Mouse (Mus musculus) kidney, adult 9 months (tissue): Measurements from ENCODE around the gene Snd1.

Experiments used
- DNase-seq: peaks from one replicate; pipeline ENCODE4 v3.0.0; 2022

Snd1 gene

GRCm38 (mm10) chr6:28848891-28849290, 374.0 kb downstream of the Snd1 start:
- no peak for DNase-seq

GRCm38 (mm10) chr6:28849317-28849716, 374.4 kb downstream of the Snd1 start:
- no peak for DNase-seq

GRCm38 (mm10) chr6:28850326-28850900, 375.5 kb downstream of the Snd1 start:
- no peak for DNase-seq

GRCm38 (mm10) chr6:28852342-28852741, 377.4 kb downstream of the Snd1 start:
- no peak for DNase-seq

- DNase-seq = no peak
These were observed 378.2 kb downstream of the Snd1 start for GRCm38 (mm10) chr6:28853164-28853563.

- no peak for DNase-seq
These were observed 378.7 kb downstream of the Snd1 start for GRCm38 (mm10) chr6:28853654-28854053.

GRCm38 (mm10) chr6:28854598-28854997, 379.7 kb downstream of the Snd1 start:
- no peak for DNase-seq

GRCm38 (mm10) chr6:28855442-28855841, 380.5 kb downstream of the Snd1 start:
- DNase-seq = no peak

- no peak for DNase-seq
These were observed 381.9 kb downstream of the Snd1 start for GRCm38 (mm10) chr6:28856789-28857188.

- no peak for DNase-seq
These were observed 382.6 kb downstream of the Snd1 start for GRCm38 (mm10) chr6:28857198-28858180.

GRCm38 (mm10) chr6:28859094-28859493, 384.2 kb downstream of the Snd1 start:
- no peak for DNase-seq

GRCm38 (mm10) chr6:28860450-28860849, 385.5 kb downstream of the Snd1 start:
- DNase-seq = no peak

GRCm38 (mm10) chr6:28860922-28861321, 386.0 kb downstream of the Snd1 start:
- no peak for DNase-seq

- DNase-seq = no peak
These were observed 387.4 kb downstream of the Snd1 start for GRCm38 (mm10) chr6:28862304-28862703.

- DNase-seq = no peak
These were observed 389.7 kb downstream of the Snd1 start for GRCm38 (mm10) chr6:28864684-28865083.

- no peak for DNase-seq
These were observed 390.2 kb downstream of the Snd1 start for GRCm38 (mm10) chr6:28865112-28865511.

- DNase-seq = no peak
These were observed 391.3 kb downstream of the Snd1 start for GRCm38 (mm10) chr6:28866206-28866605.

GRCm38 (mm10) chr6:28867516-28868251, 392.7 kb downstream of the Snd1 start:
- no peak for DNase-seq

- no peak for DNase-seq
These were observed 396.9 kb downstream of the Snd1 start for GRCm38 (mm10) chr6:28871725-28872420.

GRCm38 (mm10) chr6:28872421-28872795, 397.5 kb downstream of the Snd1 start:
- DNase-seq = no peak

GRCm38 (mm10) chr6:28874053-28874452, 399.1 kb downstream of the Snd1 start:
- no peak for DNase-seq

- DNase-seq = peak; percentile 12
These were observed 399.8 kb downstream of the Snd1 start for GRCm38 (mm10) chr6:28874759-28875158.

- DNase-seq = no peak
These were observed 400.4 kb downstream of the Snd1 start for GRCm38 (mm10) chr6:28875333-28875732.
